Mouse (Mus musculus) retina, postnatal 1 day (tissue): ENCODE results near the gene Rimbp3.
A peak's percentile ranks its signal among the peaks of the same experiment; 100 is the strongest.
"Not testable (repeated sequence)": the region's sequence is repeated elsewhere in the genome, so short reads cannot be mapped to it uniquely, and the experiment has no call there.

ENCODE experiments used
- DNase-seq: peaks from one replicate; pipeline ENCODE4 v3.0.0-alpha.2; 2012

Gene Rimbp3

GRCm38 (mm10) chr16:17208389-17209361 is at the start of gene Rimbp3:
TSS of gene Rimbp3 (plus strand) at chr16:17208603.
- peak; percentile 95 for DNase-seq

DNA sequence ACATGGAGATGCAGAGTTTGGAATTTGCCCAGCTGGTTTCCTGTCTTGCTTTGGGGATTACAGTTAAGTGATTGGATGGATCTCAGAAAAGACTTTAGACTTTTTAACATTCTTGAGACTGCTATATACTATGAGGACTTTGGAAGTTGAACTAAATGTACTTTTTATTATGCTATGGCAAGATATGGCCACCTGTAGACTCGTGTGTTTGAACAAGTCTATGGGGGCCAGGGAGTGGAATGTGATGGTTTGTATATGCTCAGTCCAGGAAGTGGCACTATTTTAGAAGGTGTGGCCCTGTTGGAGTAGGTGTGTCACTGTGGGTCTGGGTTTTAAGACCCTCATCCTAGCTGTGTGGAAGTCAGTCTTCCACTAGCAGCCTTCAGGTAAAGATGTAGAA is 42.9 kb upstream of the Rimbp3 start:
- DNase-seq, result not testable (repeated sequence)

- no peak for DNase-seq
Observed at GRCm38 (mm10) chr16:17167179-17167578, 41.2 kb upstream of the Rimbp3 start.

GRCm38 (mm10) chr16:17168049-17168448 is 40.4 kb upstream of the Rimbp3 start:
- no peak for DNase-seq

- no peak for DNase-seq
Observed at GRCm38 (mm10) chr16:17175765-17176164, 32.6 kb upstream of the Rimbp3 start.

DNA sequence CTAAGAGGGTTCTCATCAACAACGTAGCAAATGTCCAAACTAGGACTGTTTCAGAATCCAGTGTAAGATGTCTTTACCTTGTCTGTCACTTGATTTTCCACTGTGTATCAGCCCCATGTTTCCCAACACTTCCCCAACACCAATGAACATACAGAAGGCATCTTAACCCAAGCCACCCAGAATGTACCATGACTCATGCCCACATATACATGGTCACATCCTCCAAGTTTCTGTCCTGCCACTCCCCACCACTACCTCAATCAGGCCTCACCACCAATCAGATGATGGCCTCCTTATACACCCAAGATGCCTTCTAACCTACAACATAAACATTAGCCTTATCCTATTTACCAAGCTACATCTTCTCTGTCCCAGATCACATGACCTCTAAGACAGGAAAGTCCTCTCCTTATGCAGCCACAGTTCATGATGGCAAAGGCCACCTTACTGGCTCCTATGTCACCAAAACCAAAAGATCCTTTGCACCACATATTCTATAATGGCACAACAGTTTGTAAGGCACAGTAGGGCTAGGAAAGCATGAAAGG is 30.7 kb upstream of the Rimbp3 start:
- no peak for DNase-seq

DNA sequence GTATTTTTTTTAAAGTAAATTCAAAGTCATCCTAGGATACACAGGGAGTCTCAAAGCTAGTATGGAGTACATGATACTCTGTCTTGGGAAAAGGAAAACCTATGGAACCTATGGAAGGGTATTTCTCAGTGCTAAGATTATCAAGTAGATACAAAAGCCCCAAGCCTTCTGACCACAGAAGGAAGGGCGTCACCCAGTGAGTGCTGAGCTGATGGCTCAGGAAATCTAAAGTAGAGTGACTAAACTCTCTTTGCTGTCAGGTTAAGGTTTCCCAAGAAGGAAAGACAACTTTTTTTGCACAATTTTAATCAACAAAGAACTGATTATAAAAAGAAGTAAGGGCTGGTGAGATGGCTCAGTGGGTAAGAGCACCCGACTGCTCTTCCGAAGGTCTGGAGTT is 28.7 kb upstream of the Rimbp3 start:
- DNase-seq, result no peak

- no peak for DNase-seq
Observed at GRCm38 (mm10) chr16:17181382-17181781, 27.0 kb upstream of the Rimbp3 start.

GRCm38 (mm10) chr16:17182136-17182535 is 26.3 kb upstream of the Rimbp3 start:
- DNase-seq, result no peak

- no peak for DNase-seq
Observed at GRCm38 (mm10) chr16:17183003-17183402, 25.4 kb upstream of the Rimbp3 start.

GRCm38 (mm10) chr16:17185475-17185874 is 22.9 kb upstream of the Rimbp3 start:
- no peak for DNase-seq

GRCm38 (mm10) chr16:17193823-17194222 is 14.6 kb upstream of the Rimbp3 start:
- no peak for DNase-seq

DNA sequence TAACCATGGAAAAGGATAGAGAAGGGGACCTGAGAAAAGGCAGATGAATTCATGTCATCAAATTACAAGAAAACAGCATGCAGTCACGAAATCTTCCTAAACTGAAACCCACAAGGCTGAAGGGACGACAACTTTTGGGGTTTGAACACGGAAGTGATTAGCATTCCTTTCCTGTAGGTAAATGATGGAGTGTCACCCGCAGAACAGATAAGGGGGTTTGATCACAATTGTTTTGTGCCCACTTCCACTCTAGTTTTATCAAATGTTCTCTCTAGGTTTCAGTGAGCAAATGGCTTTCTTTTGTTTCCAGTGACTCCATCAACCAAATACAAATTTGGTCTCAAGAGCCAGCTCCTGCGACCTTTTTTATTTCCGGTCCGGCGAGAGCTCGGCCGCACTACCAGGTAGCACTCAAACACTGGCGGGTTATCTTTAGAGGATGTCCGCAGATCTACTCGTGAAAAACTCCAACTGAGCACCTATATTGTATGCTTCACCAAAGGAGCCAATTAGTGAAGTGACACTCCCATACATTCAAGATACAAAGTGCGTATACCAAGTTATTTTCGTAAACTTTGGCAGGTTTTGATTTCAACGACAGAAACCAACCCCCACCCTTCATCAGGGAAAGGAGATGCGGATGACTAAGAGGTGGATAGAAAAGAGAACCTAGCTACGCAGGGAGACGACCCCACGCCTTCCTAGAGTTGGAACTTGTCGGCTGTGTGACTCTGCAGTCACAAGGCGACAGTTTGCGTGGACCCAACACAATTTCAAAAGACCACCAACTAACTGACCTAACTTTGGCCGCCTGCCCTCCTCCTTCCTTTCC is 8.1 kb upstream of the Rimbp3 start:
- no peak for DNase-seq

DNA sequence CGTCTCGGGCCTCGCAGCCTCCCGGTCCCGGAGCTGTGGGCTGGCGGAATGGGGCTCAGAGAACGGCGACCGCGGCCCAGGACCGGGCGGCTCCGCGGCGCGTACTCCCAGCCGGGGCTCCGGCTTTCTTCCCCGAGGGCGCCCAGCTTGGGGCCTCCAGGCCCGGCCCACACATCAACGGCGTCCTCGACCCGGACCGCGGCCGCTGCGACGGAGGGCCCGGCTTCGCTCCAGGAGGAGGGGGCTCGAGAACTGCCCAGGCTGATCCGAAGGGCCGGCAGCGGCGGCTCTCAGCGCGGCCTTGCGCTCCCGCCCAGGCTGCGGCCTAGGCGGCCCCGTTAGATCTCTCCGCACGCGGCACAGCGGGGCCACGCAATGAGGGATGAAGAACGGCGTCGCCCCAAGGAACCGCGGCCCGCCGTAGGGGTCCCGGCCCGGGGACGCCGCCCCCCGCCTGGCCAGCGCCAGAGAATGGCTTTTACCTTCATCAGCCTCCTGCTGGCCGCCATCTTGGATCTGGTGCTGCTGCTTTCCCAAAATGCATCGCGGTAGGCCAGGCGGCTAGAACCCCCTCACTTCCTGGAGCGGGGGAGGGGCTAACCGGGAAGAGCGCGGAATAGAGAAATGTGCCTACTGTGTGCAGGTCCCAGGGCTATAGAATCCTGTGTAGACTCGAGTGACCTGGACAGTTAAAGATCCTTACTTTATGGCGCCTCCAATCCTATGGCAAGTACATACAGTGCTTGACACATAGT is 7.3 kb upstream of the Rimbp3 start:
- DNase-seq, result peak; percentile 92

DNA sequence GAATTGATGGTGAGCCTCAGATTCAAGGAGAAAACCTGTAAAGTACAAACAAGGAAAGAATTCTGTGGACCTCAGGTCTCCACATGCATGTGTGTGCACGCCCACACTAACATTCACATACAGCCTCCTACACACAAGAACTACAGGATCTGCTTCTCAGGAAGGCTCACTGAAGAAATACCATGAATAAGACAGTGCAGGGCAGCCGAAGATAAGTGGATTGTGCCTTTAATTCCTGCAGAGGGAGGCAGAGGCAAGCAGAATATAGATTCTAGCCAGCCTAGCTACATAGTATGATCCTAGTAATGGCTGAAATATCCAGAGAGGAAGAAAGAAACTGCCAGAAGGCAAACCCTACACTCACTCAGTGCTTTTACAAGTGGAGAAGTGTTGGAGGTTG is 6.4 kb upstream of the Rimbp3 start:
- DNase-seq, result peak; percentile 49

- DNase-seq, result no peak
Observed at GRCm38 (mm10) chr16:17202549-17202948, 5.9 kb upstream of the Rimbp3 start, which contains the start of gene Ube2l3. TSS of gene Ube2l3 (minus strand) at chr16:17202649.

DNA sequence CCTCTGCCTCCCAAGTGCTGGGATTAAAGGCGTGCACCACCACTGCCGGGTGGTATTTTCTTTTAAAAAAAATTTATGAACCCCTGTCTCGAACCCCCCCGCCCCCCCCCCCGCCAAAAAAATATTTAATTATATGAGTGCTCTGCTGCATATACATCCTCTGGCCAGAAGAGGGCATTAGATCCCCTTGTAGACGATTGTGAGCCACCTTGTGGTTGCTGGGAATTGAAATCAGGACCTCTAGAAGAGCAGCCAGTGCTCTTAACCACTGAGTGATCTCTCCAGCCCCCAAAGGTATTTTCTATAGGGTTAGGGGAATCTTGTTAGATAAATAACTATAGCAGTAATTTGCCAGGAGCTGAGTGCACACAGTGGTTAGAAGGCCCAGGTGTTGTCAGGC is 3.4 kb upstream of the Rimbp3 start:
- peak; percentile 70 for DNase-seq

GRCm38 (mm10) chr16:17209404-17209960 is 1.1 kb downstream of the Rimbp3 start:
- DNase-seq, result no peak

DNA sequence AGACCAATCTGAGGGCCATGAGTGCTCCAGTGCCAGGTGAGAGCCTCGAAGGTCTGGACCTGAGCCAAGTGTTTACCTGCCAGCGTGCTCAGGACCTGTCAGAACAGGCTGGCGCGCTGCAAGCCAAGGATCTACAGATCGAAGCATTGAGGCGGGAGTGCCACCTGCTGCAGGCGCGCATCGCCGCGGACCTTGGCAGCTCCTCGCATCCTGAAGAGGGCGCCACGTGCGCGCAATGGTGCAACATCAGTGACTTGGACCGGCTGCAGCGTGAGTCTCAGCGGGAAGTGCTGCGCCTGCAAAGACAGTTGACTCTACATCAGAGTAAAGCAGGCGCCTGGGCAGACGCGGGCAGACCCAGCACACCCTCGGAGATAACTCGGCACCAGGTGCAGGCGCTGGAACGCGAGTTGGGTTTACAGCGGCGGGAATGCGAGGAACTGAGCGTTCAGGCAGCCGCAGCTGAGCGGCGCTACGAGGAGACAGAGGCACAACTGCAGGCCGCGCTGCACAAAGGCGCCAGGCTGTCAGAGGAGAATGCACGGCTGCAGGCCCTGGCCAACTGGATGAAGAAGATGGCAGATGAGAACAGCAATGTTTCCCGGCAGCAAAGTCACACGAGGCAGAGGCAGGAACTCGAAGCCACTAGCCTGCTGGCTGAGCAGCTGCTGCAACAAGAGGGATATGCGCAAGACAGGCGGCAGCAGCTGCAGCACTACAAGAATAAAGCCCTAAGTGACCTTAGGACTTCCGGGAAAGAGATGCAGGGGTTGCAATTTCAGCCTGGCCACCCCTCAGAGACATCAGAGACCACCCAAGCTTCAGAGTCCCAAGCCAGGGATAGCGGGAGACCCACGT is 1.8 kb downstream of the Rimbp3 start:
- DNase-seq, result peak; percentile 92

GRCm38 (mm10) chr16:17216934-17217633 is 8.7 kb downstream of the Rimbp3 start:
- no peak for DNase-seq
